Mouse (Mus musculus): ENCODE data around the gene Depdc7. TPM values are rescaled to one million over a fixed set of nuclear protein-coding genes. Genes with fewer than 3 reads are reported as not detected.

Gene Depdc7
- polyA plus RNA-seq, 1 experiment = not detected

GRCm38 (mm10) chr2:104687261-104687660 is 55.4 kb downstream of the Depdc7 start:
- WGBS = 54% methylated on average over 3 of the region's 3 CpGs
- no peak for TF ChIP-seq CTCF (IDR thresholded peaks at IDR 0.05; ENCODE audit: insufficient read depth, low read depth, low read length)
- Histone ChIP-seq H3K4me1 (ENCODE audit: control insufficient read depth, insufficient read depth, low read length) (0 out of 2 replicates have a peak, but pooled peaks cover 2% of the 10 kb centered on the region), H3K4me3 (ENCODE audit: insufficient read depth, low read depth, low read length) (no peak overlapping the region), H3K27ac (ENCODE audit: insufficient read depth, low read depth, low read length) (no peak overlapping the region)

GRCm38 (mm10) chr2:104685418-104685817 is 57.3 kb downstream of the Depdc7 start:
- 0 out of 2 replicates have a peak, but pooled peaks cover 2% of the 10 kb centered on the region for H3K4me1 ChIP-seq (ENCODE audit: control insufficient read depth, insufficient read depth, low read length)
- 6% methylated on average over 13 of the region's 13 CpGs for WGBS
- H3K27ac ChIP-seq (ENCODE audit: insufficient read depth, low read depth, low read length) = no peak overlapping the region
- no peak overlapping the region for H3K4me3 ChIP-seq (ENCODE audit: insufficient read depth, low read depth, low read length)
- TF ChIP-seq POLR2A (IDR thresholded peaks at IDR 0.05; ENCODE audit: insufficient read depth, low read depth, low read length) = no peak
- peak; percentile 94 for TF ChIP-seq CTCF (IDR thresholded peaks at IDR 0.05; ENCODE audit: insufficient read depth, low read depth, low read length)

GRCm38 (mm10) chr2:104684771-104685170 is 57.9 kb downstream of the Depdc7 start:
- Histone ChIP-seq H3K27ac (ENCODE audit: insufficient read depth, low read depth, low read length) (no peak overlapping the region), H3K4me1 (ENCODE audit: control insufficient read depth, insufficient read depth, low read length) (0 out of 2 replicates have a peak, but pooled peaks cover 2% of the 10 kb centered on the region), H3K4me3 (ENCODE audit: insufficient read depth, low read depth, low read length) (no peak overlapping the region)
- TF ChIP-seq CTCF (IDR thresholded peaks at IDR 0.05; ENCODE audit: insufficient read depth, low read depth, low read length) (no peak), POLR2A (IDR thresholded peaks at IDR 0.05; ENCODE audit: insufficient read depth, low read depth, low read length) (no peak)
- 95% methylated on average over 4 of the region's 4 CpGs for WGBS

GRCm38 (mm10) chr2:104677326-104677725 is 65.4 kb downstream of the Depdc7 start:
- TF ChIP-seq CTCF (IDR thresholded peaks at IDR 0.05; ENCODE audit: insufficient read depth, low read depth, low read length) (no peak), POLR2A (IDR thresholded peaks at IDR 0.05; ENCODE audit: insufficient read depth, low read depth, low read length) (no peak)
- Histone ChIP-seq H3K4me1 (ENCODE audit: control insufficient read depth, insufficient read depth, low read length) (no peaks in the 10 kb centered on the region), H3K4me3 (ENCODE audit: insufficient read depth, low read depth, low read length) (no peak overlapping the region), H3K27ac (ENCODE audit: insufficient read depth, low read depth, low read length) (no peak overlapping the region)
- 81% methylated on average over 3 of the region's 3 CpGs for WGBS

Other genes starting within 250 kb of the Depdc7 start
- gene Hipk3, start 248.4 kb downstream of the Depdc7 start, polyA plus RNA-seq (2012; ENCODE audit: insufficient read depth, insufficient read length, low replicate concordance, missing spikeins) = 61.3 TPM in 1 of 2 replicates, not detected in the other
- not detected in 2 replicates for gene Cstf3, start 152.4 kb downstream of the Depdc7 start, polyA plus RNA-seq (2012; ENCODE audit: insufficient read depth, insufficient read length, low replicate concordance, missing spikeins)
- not detected in 2 replicates for gene Tcp11l1, start 30.7 kb downstream of the Depdc7 start, polyA plus RNA-seq (2012; ENCODE audit: insufficient read depth, insufficient read length, low replicate concordance, missing spikeins)
- not detected in 2 replicates for gene Pin1rt1, start 26.5 kb downstream of the Depdc7 start, polyA plus RNA-seq (2012; ENCODE audit: insufficient read depth, insufficient read length, low replicate concordance, missing spikeins)
- gene Qser1, start 73.9 kb upstream of the Depdc7 start, polyA plus RNA-seq (2012; ENCODE audit: insufficient read depth, insufficient read length, low replicate concordance, missing spikeins) = not detected in 2 replicates
- gene Prrg4, start 107.0 kb upstream of the Depdc7 start, polyA plus RNA-seq (2012; ENCODE audit: insufficient read depth, insufficient read length, low replicate concordance, missing spikeins) = not detected in 2 replicates
- not detected in 2 replicates for gene Ccdc73, start 124.9 kb upstream of the Depdc7 start, polyA plus RNA-seq (2012; ENCODE audit: insufficient read depth, insufficient read length, low replicate concordance, missing spikeins)

Measured in olfactory bulb, adult 2 months (tissue).